Mouse (Mus musculus): ENCODE results near the gene Osbp2. TPM values are rescaled to one million over a fixed set of nuclear protein-coding genes. Genes with fewer than 3 reads are reported as not detected.
A peak's percentile ranks its signal among the peaks of the same experiment; 100 is the strongest.

Osbp2 gene
- polyA plus RNA-seq, 1 experiment from 2014 or later, result not detected

- no peak overlapping the region for H3K4me3 ChIP-seq (ENCODE audit: low read depth, low read length)
- ATAC-seq (no peak), DNase-seq (no peak)
- no peak overlapping the region for H3K9ac ChIP-seq (replicated peaks)
- no peaks in the 10 kb centered on the region for H3K9me3 ChIP-seq (ENCODE audit: low read length)
- H3K4me2 ChIP-seq (ENCODE audit: low read depth, low read length), result no peak overlapping the region
- no peak overlapping the region for H3K27ac ChIP-seq (ENCODE audit: low read depth)
- 65% methylated on average over 7 of the region's 7 CpGs for WGBS (ENCODE audit: insufficient replicate concordance)
- TF ChIP-seq CTCF (IDR thresholded peaks at IDR 0.05; ENCODE audit: low read depth) (no peak), EP300 (IDR thresholded peaks at IDR 0.05; ENCODE audit: low read depth) (no peak)
- no peaks in the 10 kb centered on the region for H3K27me3 ChIP-seq (ENCODE audit: insufficient read depth, low read length)
- no peaks in the 10 kb centered on the region for H3K4me1 ChIP-seq (ENCODE audit: insufficient read depth)
- H3K36me3 ChIP-seq (replicated peaks; ENCODE audit: insufficient read depth, low read length), result no peaks in the 10 kb centered on the region
These were observed 160.4 kb downstream of the Osbp2 start for GRCm38 (mm10) chr11:3703089-3703992.

DNA sequence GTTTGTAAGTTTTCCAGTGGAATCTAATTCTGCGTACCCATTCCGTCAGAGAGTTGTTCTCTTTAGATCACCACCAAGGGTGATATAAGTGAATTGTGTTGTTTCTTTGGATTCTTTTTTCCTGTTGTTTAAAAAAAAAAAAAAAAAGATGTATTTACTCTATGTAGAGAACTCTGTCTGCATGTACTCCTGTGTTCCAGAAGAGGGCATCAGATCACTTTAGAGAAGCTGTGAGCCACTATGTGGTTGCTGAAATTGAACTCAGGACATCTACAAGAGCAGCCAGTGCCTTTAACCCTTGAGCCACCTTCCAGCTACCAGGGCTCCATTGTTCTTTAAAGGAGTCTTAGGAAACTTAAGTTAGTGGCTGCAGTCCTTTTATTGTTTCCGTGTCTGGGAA lies 166.3 kb downstream of the Osbp2 start:
- ATAC-seq (no peak), DNase-seq (no peak)
- TF ChIP-seq CTCF (IDR thresholded peaks at IDR 0.05; ENCODE audit: low read depth), result peak; percentile 15; the same call in 1 of the 2 replicates
- TF ChIP-seq EP300 (IDR thresholded peaks at IDR 0.05; ENCODE audit: low read depth), result no peak
- H3K9ac ChIP-seq (replicated peaks), result no peak overlapping the region
- H3K36me3 ChIP-seq (replicated peaks; ENCODE audit: insufficient read depth, low read length), result no peaks in the 10 kb centered on the region; the same call in 1 of the 2 replicates
- H3K4me1 ChIP-seq (ENCODE audit: insufficient read depth), result no peaks in the 10 kb centered on the region
- no peak overlapping the region for H3K4me2 ChIP-seq (ENCODE audit: low read depth, low read length)
- no peak overlapping the region for H3K4me3 ChIP-seq (ENCODE audit: low read depth, low read length)
- 81% methylated on average over 3 of the region's 3 CpGs for WGBS (ENCODE audit: insufficient replicate concordance)
- no peaks in the 10 kb centered on the region for H3K27me3 ChIP-seq (ENCODE audit: insufficient read depth, low read length)
- H3K9me3 ChIP-seq (ENCODE audit: low read length), result no peaks in the 10 kb centered on the region
- no peak overlapping the region for H3K27ac ChIP-seq (ENCODE audit: low read depth)

DNA sequence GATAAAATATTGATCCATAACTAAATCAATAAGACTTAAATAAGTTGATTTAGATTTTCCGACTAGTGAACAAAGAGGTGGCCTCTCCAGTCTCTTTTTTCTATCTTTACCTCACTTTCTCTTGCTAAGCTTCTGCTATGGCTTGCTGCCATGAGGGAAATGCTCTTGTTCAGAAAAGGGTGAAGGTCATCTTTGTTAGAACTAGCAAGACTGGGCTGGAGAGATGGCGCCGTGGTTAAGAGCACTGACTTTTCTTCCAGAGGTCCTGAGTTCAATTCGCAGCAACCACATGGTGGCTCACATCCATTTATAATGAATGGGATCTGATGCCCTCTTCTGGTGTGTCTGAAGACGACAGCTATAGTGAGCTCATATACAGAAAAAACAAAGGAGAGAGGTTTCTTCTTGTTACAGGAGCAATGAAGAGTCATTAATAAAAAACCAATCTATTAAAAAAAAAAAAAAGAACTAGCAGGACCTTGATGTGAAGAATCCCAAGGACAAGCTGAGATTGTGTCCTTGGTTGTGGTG lies 167.6 kb downstream of the Osbp2 start:
- no peak overlapping the region for H3K4me3 ChIP-seq (ENCODE audit: low read depth, low read length)

DNA sequence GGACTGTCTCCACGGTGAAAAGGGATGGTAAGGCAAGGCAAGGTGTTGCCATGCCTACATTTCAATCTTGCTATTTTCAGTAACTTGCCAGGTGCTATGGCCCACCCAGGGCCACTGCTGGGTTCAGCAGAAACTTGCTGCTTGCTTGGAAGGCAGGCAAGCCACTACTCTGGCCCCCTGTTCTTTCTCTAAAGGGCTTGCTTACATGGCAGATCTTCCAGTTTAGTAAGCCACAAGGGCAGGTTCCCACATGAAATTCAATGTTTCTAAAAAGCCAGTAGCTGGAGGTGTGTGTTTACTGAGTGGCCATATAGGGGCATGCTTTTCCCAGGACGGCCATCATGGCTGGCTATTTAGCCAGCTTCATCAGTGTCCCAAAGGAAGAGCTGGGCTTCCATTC lies 172.0 kb downstream of the Osbp2 start:
- 0 out of 2 replicates have a peak, but pooled peaks cover 2% of the 10 kb centered on the region for H3K9me3 ChIP-seq (ENCODE audit: low read length)
- no peak for TF ChIP-seq EP300 (IDR thresholded peaks at IDR 0.05; ENCODE audit: low read depth)
- TF ChIP-seq CTCF (IDR thresholded peaks at IDR 0.05; ENCODE audit: low read depth), result no peak
- no peak overlapping the region for H3K4me3 ChIP-seq (ENCODE audit: low read depth, low read length)
- no peaks in the 10 kb centered on the region for H3K27me3 ChIP-seq (ENCODE audit: insufficient read depth, low read length)
- no peak for ATAC-seq
- DNase-seq, result no peak
- no peak overlapping the region for H3K4me2 ChIP-seq (ENCODE audit: low read depth, low read length)
- WGBS (ENCODE audit: insufficient replicate concordance), result 85% methylated on average over 2 of the region's 2 CpGs
- no peaks in the 10 kb centered on the region for H3K4me1 ChIP-seq (ENCODE audit: insufficient read depth)
- H3K9ac ChIP-seq (replicated peaks), result no peak overlapping the region
- H3K36me3 ChIP-seq (replicated peaks; ENCODE audit: insufficient read depth, low read length), result peaks cover 40% of the 10 kb centered on the region
- no peak overlapping the region for H3K27ac ChIP-seq (ENCODE audit: low read depth)

More for the DNA sequence above, 167.6 kb downstream of the Osbp2 start:
- H3K4me2 ChIP-seq (ENCODE audit: low read depth, low read length), result no peak overlapping the region
- WGBS (ENCODE audit: insufficient replicate concordance), result 65% methylated on average over 5 of the region's 5 CpGs
- TF ChIP-seq EP300 (IDR thresholded peaks at IDR 0.05; ENCODE audit: low read depth) (no peak), CTCF (IDR thresholded peaks at IDR 0.05; ENCODE audit: low read depth) (no peak)
- H3K36me3 ChIP-seq (replicated peaks; ENCODE audit: insufficient read depth, low read length), result peaks cover 4% of the 10 kb centered on the region; the same call in 1 of the 2 replicates
- H3K27me3 ChIP-seq (ENCODE audit: insufficient read depth, low read length), result no peaks in the 10 kb centered on the region
- no peak for DNase-seq
- no peak overlapping the region for H3K27ac ChIP-seq (ENCODE audit: low read depth)
- no peak for ATAC-seq
- H3K9me3 ChIP-seq (ENCODE audit: low read length), result no peaks in the 10 kb centered on the region
- no peak overlapping the region for H3K9ac ChIP-seq (replicated peaks)
- H3K4me1 ChIP-seq (ENCODE audit: insufficient read depth), result no peaks in the 10 kb centered on the region

DNA sequence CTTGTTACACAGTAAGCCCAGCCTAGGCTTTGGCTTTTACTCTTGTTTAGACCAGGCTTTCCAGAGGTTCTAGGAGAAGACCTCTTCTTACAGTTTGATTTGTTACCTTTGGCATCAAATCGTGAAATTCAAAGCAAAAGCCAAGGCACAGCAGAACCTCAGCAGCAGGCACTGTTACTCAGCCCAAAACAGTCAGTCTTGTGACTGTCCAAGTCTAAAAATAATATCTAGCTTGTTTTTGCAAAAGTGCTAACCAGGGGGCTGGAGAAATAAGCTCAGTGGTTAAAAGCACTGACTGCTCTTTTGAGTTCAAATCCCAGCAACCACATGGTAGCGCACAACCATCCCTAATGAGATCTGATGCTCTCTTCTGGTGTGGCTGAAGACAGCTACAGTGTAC lies 176.8 kb downstream of the Osbp2 start:
- Histone ChIP-seq H3K4me2 (ENCODE audit: low read depth, low read length) (no peak overlapping the region), H3K36me3 (replicated peaks; ENCODE audit: insufficient read depth, low read length) (peaks cover 78% of the 10 kb centered on the region), H3K4me3 (ENCODE audit: low read depth, low read length) (no peak overlapping the region), H3K4me1 (ENCODE audit: insufficient read depth) (no peaks in the 10 kb centered on the region), H3K9ac (replicated peaks) (no peak overlapping the region), H3K27me3 (ENCODE audit: insufficient read depth, low read length) (no peaks in the 10 kb centered on the region), H3K27ac (ENCODE audit: low read depth) (no peak overlapping the region), H3K9me3 (ENCODE audit: low read length) (0 out of 2 replicates have a peak, but pooled peaks cover 2% of the 10 kb centered on the region)
- no peak for ATAC-seq
- 83% methylated on average over 2 of the region's 2 CpGs for WGBS (ENCODE audit: insufficient replicate concordance)
- no peak for DNase-seq
- no peak for TF ChIP-seq CTCF (IDR thresholded peaks at IDR 0.05; ENCODE audit: low read depth)
- no peak for TF ChIP-seq EP300 (IDR thresholded peaks at IDR 0.05; ENCODE audit: low read depth)

GRCm38 (mm10) chr11:3686318-3686717 lies 177.4 kb downstream of the Osbp2 start:
- Histone ChIP-seq H3K4me2 (ENCODE audit: low read depth, low read length) (no peak overlapping the region), H3K4me1 (ENCODE audit: insufficient read depth) (no peaks in the 10 kb centered on the region), H3K4me3 (ENCODE audit: low read depth, low read length) (no peak overlapping the region), H3K9ac (replicated peaks) (no peak overlapping the region), H3K36me3 (replicated peaks; ENCODE audit: insufficient read depth, low read length) (peaks cover 80% of the 10 kb centered on the region), H3K9me3 (ENCODE audit: low read length) (0 out of 2 replicates have a peak, but pooled peaks cover 2% of the 10 kb centered on the region), H3K27ac (ENCODE audit: low read depth) (no peak overlapping the region), H3K27me3 (ENCODE audit: insufficient read depth, low read length) (no peaks in the 10 kb centered on the region)
- 85% methylated on average over 2 of the region's 2 CpGs for WGBS (ENCODE audit: insufficient replicate concordance)
- no peak for TF ChIP-seq EP300 (IDR thresholded peaks at IDR 0.05; ENCODE audit: low read depth)
- no peak for TF ChIP-seq CTCF (IDR thresholded peaks at IDR 0.05; ENCODE audit: low read depth)
- DNase-seq, result no peak
- no peak for ATAC-seq

Data from liver, postnatal 0 days (tissue).